Mouse (Mus musculus): ENCODE measurements around the gene Cpeb3.

- TF ChIP-seq HCFC1 (IDR thresholded peaks at IDR 0.05; ENCODE audit: borderline replicate concordance, insufficient read depth, low read length): no peak
- TF ChIP-seq ZC3H11A (IDR thresholded peaks at IDR 0.05; ENCODE audit: borderline replicate concordance, low read depth, low read length): no peak
- TF ChIP-seq CHD2 (IDR thresholded peaks at IDR 0.05; ENCODE audit: low read depth, low read length): no peak
- TF ChIP-seq ZNF384 (IDR thresholded peaks at IDR 0.05; ENCODE audit: low read depth, low read length): no peak
These were observed 182.5 kb downstream of the Cpeb3 start for GRCm38 (mm10) chr19:37025839-37026319.

Data from ES-E14 (cell line).